7 mouse cellular contexts compared by ENCODE assay signal in the genomic region with DNA sequence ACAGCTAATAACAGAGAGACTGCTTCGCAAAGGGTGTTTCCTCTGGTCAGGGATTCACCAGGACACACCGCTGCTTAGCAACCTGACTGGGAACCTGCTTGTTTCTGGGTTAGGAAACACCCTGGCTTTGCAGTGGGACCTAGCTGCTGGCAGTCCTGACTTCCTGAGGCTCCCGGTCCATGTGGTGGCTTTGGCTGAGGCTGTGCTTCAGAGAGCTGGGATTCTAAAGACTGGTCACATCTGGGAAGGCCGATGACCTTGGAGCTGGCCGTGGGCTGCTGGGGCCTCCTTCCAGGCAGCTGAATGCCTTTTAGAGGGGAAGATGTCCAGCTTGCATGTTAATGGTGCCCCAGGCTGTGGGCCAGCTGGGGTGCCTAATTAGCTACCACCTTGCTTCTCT.
A peak's percentile ranks its signal among the peaks of the same experiment; 100 is the strongest.
DNase-seq lines count a peak whose midpoint lies in the region; ATAC-seq lines count a peak whose summit lies in the region.

No protein-coding gene starts in this region.

- WGBS in lung, embryonic 16.5 days, result 27% methylated on average over 5 of the region's 5 CpGs
- whole genome bisulfite sequencing in heart, embryonic 13.5 days, result 17% methylated on average over 5 of the region's 5 CpGs
- 13% methylated on average over 5 of the region's 5 CpGs for WGBS in kidney, embryonic 16.5 days

- no peak for DNase-seq in lung, postnatal 10 days
- peak; percentile 18 for DNase-seq in ovary, postnatal 14 days (ENCODE audit: low spot score)
- no peak for DNase-seq in spleen, postnatal 14 days (ENCODE audit: low spot score in 2 of 2)
- DNase-seq in c-Kit-positive CD71-positive TER-119-positive erythroid progenitor cells, embryonic 14.5 days (ENCODE audit: low spot score), result no peak

- peak overlapping the region; percentile 62 for H3K4me2 ChIP-seq in lung, embryonic 16.5 days (ENCODE audit: low read depth, low read length)
- H3K4me2 ChIP-seq in heart, embryonic 13.5 days, result peak overlapping the region; percentile 71
- peak overlapping the region; percentile 54 for H3K4me2 ChIP-seq in kidney, embryonic 16.5 days (replicated peaks; ENCODE audit: low read depth, low read length)

- H3K9ac ChIP-seq in lung, embryonic 16.5 days (ENCODE audit: low read length), result peak overlapping the region; percentile 60
- peak overlapping the region; percentile 87 for H3K9ac ChIP-seq in heart, embryonic 13.5 days
- peak overlapping the region; percentile 66 for H3K9ac ChIP-seq in kidney, embryonic 16.5 days (replicated peaks; ENCODE audit: low read length)

- no peak overlapping the region for H3K27ac ChIP-seq in lung, embryonic 16.5 days (ENCODE audit: low read length)
- H3K27ac ChIP-seq in heart, embryonic 13.5 days (replicated peaks), result peak overlapping the region; percentile 91
- peak overlapping the region; percentile 84 for H3K27ac ChIP-seq in kidney, embryonic 16.5 days (ENCODE audit: low read length)

- no peaks in the 10 kb centered on the region for H3K36me3 ChIP-seq in lung, embryonic 16.5 days (ENCODE audit: control insufficient read depth, insufficient read depth, low read length)
- H3K36me3 ChIP-seq in heart, embryonic 13.5 days, result no peaks in the 10 kb centered on the region
- H3K36me3 ChIP-seq in kidney, embryonic 16.5 days (ENCODE audit: insufficient read depth, low read length), result no peaks in the 10 kb centered on the region

- H3K27me3 ChIP-seq in lung, embryonic 16.5 days (ENCODE audit: control insufficient read depth, insufficient read depth, low read depth, low read length), result no peaks in the 10 kb centered on the region
- H3K27me3 ChIP-seq in heart, embryonic 13.5 days (replicated peaks), result no peaks in the 10 kb centered on the region
- H3K27me3 ChIP-seq in kidney, embryonic 16.5 days (ENCODE audit: insufficient read depth, low read length), result no peaks in the 10 kb centered on the region

- no peaks in the 10 kb centered on the region for H3K9me3 ChIP-seq in lung, embryonic 16.5 days (ENCODE audit: control insufficient read depth, low read length)
- no peaks in the 10 kb centered on the region for H3K9me3 ChIP-seq in heart, embryonic 13.5 days
- H3K9me3 ChIP-seq in kidney, embryonic 16.5 days (ENCODE audit: low read length), result no peaks in the 10 kb centered on the region

- ATAC-seq in lung, embryonic 16.5 days (ENCODE audit: low read depth), result no peak
- no peak for ATAC-seq in heart, embryonic 13.5 days (ENCODE audit: extremely low read depth, insufficient number of reproducible peaks, low FRiP score, low TSS enrichment)
- no peak for ATAC-seq in kidney, embryonic 16.5 days (ENCODE audit: low FRiP score, low TSS enrichment)

- H3K4me1 ChIP-seq in lung, embryonic 16.5 days (replicated peaks; ENCODE audit: control insufficient read depth, insufficient read depth, low read length), result peaks cover 52% of the 10 kb centered on the region
- H3K4me1 ChIP-seq in heart, embryonic 13.5 days, result peaks cover 82% of the 10 kb centered on the region
- peaks cover 80% of the 10 kb centered on the region for H3K4me1 ChIP-seq in kidney, embryonic 16.5 days (ENCODE audit: insufficient read depth, low read length)

- peak overlapping the region; percentile 50 for H3K4me3 ChIP-seq in lung, embryonic 16.5 days (ENCODE audit: low read length)
- H3K4me3 ChIP-seq in heart, embryonic 13.5 days, result peak overlapping the region; percentile 62
- H3K4me3 ChIP-seq in kidney, embryonic 16.5 days (ENCODE audit: low read length), result peak overlapping the region; percentile 49
